Mouse (Mus musculus): ENCODE data around the gene H1foo.

GRCm38 (mm10) chr6:115986472-115987095 is 41.8 kb downstream of the H1foo start:
- no peak for TF ChIP-seq CTCF (IDR thresholded peaks at IDR 0.05; ENCODE audit: control insufficient read depth, insufficient read depth, insufficient replicate concordance, low read depth, low read length)
- no peak for TF ChIP-seq POLR2A (IDR thresholded peaks at IDR 0.05; ENCODE audit: control insufficient read depth, low read depth, low read length)
